Mouse (Mus musculus) CH12.LX (cell line): ENCODE results near the gene Hibadh. TPM values are rescaled to one million over a fixed set of nuclear protein-coding genes. Genes with fewer than 3 reads are reported as not detected.

Source experiments
- DNase-seq: peaks from one replicate; pipeline ENCODE4 v3.0.0-alpha.2; 2013; ENCODE audit errors: extremely low read depth
- H3K27ac ChIP-seq: 2 replicates; pipeline ENCODE4 v1.5.1; 2012; ENCODE audit warnings: low read depth, mild to moderate bottlenecking, control low read depth, moderate library complexity; ENCODE audit not compliant: insufficient read depth
- H3K27me3 ChIP-seq: replicated peaks from 2 replicates; pipeline ENCODE3; 2012; ENCODE audit warnings: inconsistent platforms
- H3K36me3 ChIP-seq, 2 experiments: replicated peaks in 1 of 2; 2 replicates each; pipeline versions ENCODE3 to v1.6.1; 2012; ENCODE audit warnings: inconsistent platforms in 1 of 2, low read length in 1 of 2, mild to moderate bottlenecking in 1 of 2, mixed read lengths in 1 of 2, moderate library complexity in 1 of 2; ENCODE audit not compliant: control insufficient read depth in 1 of 2, insufficient read depth in 1 of 2
- H3K4me1 ChIP-seq, 2 experiments: 2 replicates each; pipeline ENCODE4 v1.6.1; 2012; ENCODE audit warnings: inconsistent platforms in 1 of 2, moderate library complexity in 1 of 2; ENCODE audit not compliant: insufficient read depth in 2 of 2, control insufficient read depth in 1 of 2
- H3K4me2 ChIP-seq: 2 replicates; pipeline ENCODE4 v1.6.1; 2012; ENCODE audit warnings: low read depth, mild to moderate bottlenecking, control low read depth; ENCODE audit not compliant: poor library complexity, insufficient read depth, severe bottlenecking
- H3K4me3 ChIP-seq, 3 experiments: fragments of 150-350 bp in 1 of 3; sonication (generic) in 1 of 3; replicated peaks in 1 of 3; 2 replicates each; pipeline versions ENCODE3 to v1.5.1; 2011 to 2012; ENCODE audit warnings: low read depth in 2 of 3, low read length in 2 of 3, mild to moderate bottlenecking in 2 of 3, moderate library complexity in 2 of 3, control low read depth in 1 of 3, improper control_type of control experiment in 1 of 3, inconsistent platforms in 1 of 3, mixed read lengths in 1 of 3; ENCODE audit not compliant: poor library complexity in 1 of 3
- H3K79me2 ChIP-seq: replicated peaks from 2 replicates; pipeline ENCODE4 v1.6.1; 2012; ENCODE audit warnings: mild to moderate bottlenecking, moderate library complexity; ENCODE audit not compliant: control insufficient read depth, poor library complexity, insufficient read depth, severe bottlenecking; ENCODE audit errors: extremely low read depth
- H3K9ac ChIP-seq: 2 replicates; pipeline ENCODE4 v1.6.1; 2012; ENCODE audit warnings: low read depth, mild to moderate bottlenecking, control low read depth, moderate library complexity; ENCODE audit not compliant: insufficient read depth
- H3K9me3 ChIP-seq: replicated peaks from 2 replicates; pipeline ENCODE3; 2012; ENCODE audit warnings: low read length, inconsistent platforms, mixed read lengths
- BHLHE40 ChIP-seq: IDR thresholded peaks from 2 replicates; pipeline ENCODE4 v1.6.1; 2011; ENCODE audit warnings: mild to moderate bottlenecking, low read depth, low read length, improper control_type of control experiment
- CTCF ChIP-seq, 2 experiments: IDR thresholded peaks in 1 of 2; conservative IDR thresholded peaks in 1 of 2; 2 replicates each; pipeline ENCODE4 v1.5.1; 2011 to 2012; ENCODE audit warnings: low read depth in 2 of 2, low read length in 2 of 2, improper control_type of control experiment in 1 of 2, inconsistent platforms in 1 of 2, mild to moderate bottlenecking in 1 of 2, moderate library complexity in 1 of 2
- EP300 ChIP-seq: IDR thresholded peaks from 2 replicates; pipeline ENCODE4 v1.6.1; 2011; ENCODE audit warnings: low read length, improper control_type of control experiment
- JUN ChIP-seq: IDR thresholded peaks from 2 replicates; pipeline ENCODE4 v1.6.1; 2011; ENCODE audit warnings: low read depth, mild to moderate bottlenecking, low read length, improper control_type of control experiment, moderate library complexity; ENCODE audit not compliant: insufficient read depth
- MAFK ChIP-seq: IDR thresholded peaks from 2 replicates; pipeline ENCODE4 v1.6.1; 2011; ENCODE audit warnings: low read length, improper control_type of control experiment; ENCODE audit not compliant: insufficient replicate concordance
- MAZ ChIP-seq: IDR thresholded peaks from 2 replicates; pipeline ENCODE4 v1.6.1; 2012; ENCODE audit warnings: low read depth, mild to moderate bottlenecking, inconsistent platforms, low read length, improper control_type of control experiment, moderate library complexity
- MEF2A ChIP-seq: IDR thresholded peaks from 2 replicates; pipeline ENCODE4 v1.6.1; 2014; ENCODE audit warnings: low read depth, mild to moderate bottlenecking, inconsistent platforms, low read length, improper control_type of control experiment, borderline replicate concordance
- MXI1 ChIP-seq: IDR thresholded peaks from 2 replicates; pipeline ENCODE4 v1.6.1; 2011; ENCODE audit warnings: mild to moderate bottlenecking, low read depth, low read length, improper control_type of control experiment
- MYC ChIP-seq: IDR thresholded peaks from 2 replicates; pipeline ENCODE4 v1.6.1; 2011; ENCODE audit warnings: low read depth, mild to moderate bottlenecking, improper control_type of control experiment, low read length
- NELFE ChIP-seq: IDR thresholded peaks from 2 replicates; pipeline ENCODE4 v1.6.1; 2011; ENCODE audit warnings: low read depth, low read length, improper control_type of control experiment
- RAD21 ChIP-seq: IDR thresholded peaks from 2 replicates; pipeline ENCODE4 v1.6.1; 2011; ENCODE audit warnings: low read depth, mild to moderate bottlenecking, low read length, improper control_type of control experiment, moderate library complexity
- RCOR1 ChIP-seq: conservative IDR thresholded peaks from 2 replicates; pipeline ENCODE4 v1.6.1; 2012; ENCODE audit warnings: low read depth, mild to moderate bottlenecking, inconsistent platforms, low read length, improper control_type of control experiment
- SIN3A ChIP-seq: IDR thresholded peaks from 2 replicates; pipeline ENCODE4 v1.6.1; 2012; ENCODE audit warnings: low read length, improper control_type of control experiment, inconsistent platforms
- SMC3 ChIP-seq: IDR thresholded peaks from 2 replicates; pipeline ENCODE4 v1.6.1; 2011; ENCODE audit warnings: low read depth, low read length, improper control_type of control experiment
- TCF12 ChIP-seq: IDR thresholded peaks from 2 replicates; pipeline ENCODE4 v1.6.1; 2014; ENCODE audit warnings: low read depth, mild to moderate bottlenecking, inconsistent platforms, low read length, improper control_type of control experiment
- ZC3H11A ChIP-seq: IDR thresholded peaks from 2 replicates; pipeline ENCODE4 v1.6.1; 2012; ENCODE audit warnings: low read depth, mild to moderate bottlenecking, inconsistent platforms, low read length, improper control_type of control experiment
- dilution Hi-C: fragments of 300-500 bp; cut with MboI; formaldehyde crosslinking; loops from 2 replicates; pipeline ENCODE4 v1.14.3; 2020; ENCODE audit warnings: low sequenced_read_pairs; ENCODE audit not compliant: extremely low pct_unique_long_range_greater_than_20kb, extremely low pct_ligation_motif_present
- in situ Hi-C: fragments of 300-500 bp; cut with MboI; formaldehyde crosslinking; loops from 3 replicates; pipeline ENCODE4 v1.14.3; 2019; ENCODE audit warnings: low sequenced_read_pairs, low pct_ligation_motif_present, low pct_unique_long_range_greater_than_20kb, mixed read lengths
- polyA plus RNA-seq: library from polyadenylated mRNA; unstranded; fragments of >175 nt; gene quantifications from 2 replicates; pipeline ENCODE4 v1.2.1, GENCODE M21; 2012; ENCODE audit warnings: low read depth; ENCODE audit not compliant: insufficient read length
- total RNA-seq, 2 experiments: library from RNA; depleted of rRNA; stranded (reverse); fragments of 300-350 nt in 1 of 2; fragments of >200 nt in 1 of 2; gene quantifications; 2 replicates each; pipeline ENCODE4 v1.2.3; 2012 to 2014

Gene Hibadh
- total and polyA plus RNA-seq, 3 experiments: 38.6 to 60.4 (median 44.4) TPM

DNA sequence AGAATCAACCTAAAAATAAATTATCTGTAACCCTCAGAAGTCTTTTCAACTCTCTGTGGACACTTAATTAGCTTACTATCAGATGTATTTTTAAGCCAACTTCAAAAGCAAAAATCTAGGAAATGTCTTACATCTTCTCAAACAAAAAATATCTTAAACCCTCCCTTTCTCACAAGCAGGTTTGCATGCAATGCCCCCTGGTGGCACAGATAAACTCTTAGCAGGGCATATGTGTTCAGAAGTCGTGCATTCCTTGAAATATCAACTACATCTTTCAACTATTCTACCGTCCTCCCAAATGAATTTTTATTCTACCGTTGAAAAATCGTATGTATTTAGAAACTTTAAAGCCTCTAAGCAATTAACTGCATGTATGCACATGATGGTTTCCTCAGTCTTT, 39.1 kb downstream of the Hibadh start:
- Histone ChIP-seq H3K36me3 (peaks cover 0 to 9% of the 10 kb centered on the region in 2 experiments), H3K79me2 (no peaks in the 10 kb centered on the region), H3K27ac (no peak overlapping the region), H3K4me3 (no peak overlapping the region), H3K9ac (no peak overlapping the region), H3K9me3 (no peaks in the 10 kb centered on the region), H3K4me1 (peaks cover 6 to 22% of the 10 kb centered on the region in 2 experiments), H3K4me2 (no peak overlapping the region), H3K27me3 (no peaks in the 10 kb centered on the region)
- dilution Hi-C loops: no loop called here
- peak; percentile 54 for DNase-seq
- in situ Hi-C loops: no loop called here
- TF ChIP-seq ZC3H11A (peak; percentile 29; the same call in 1 of the 2 replicates), RAD21 (peak; percentile 66), CTCF (conservative IDR thresholded peaks at IDR 0.05 in 1 of 2, IDR thresholded peaks at IDR 0.05 in 1 of 2; ENCODE audit: low read depth in 2 of 2, low read length in 2 of 2) (peak; percentile 42 to 79; a peak in 3 of 4 replicates), MEF2A (no peak), SMC3 (peak; percentile 83), MAZ (no peak), JUN (no peak), NELFE (0 out of 2 replicates have a peak, but pooled peaks have one; percentile 35), BHLHE40 (no peak)

DNA sequence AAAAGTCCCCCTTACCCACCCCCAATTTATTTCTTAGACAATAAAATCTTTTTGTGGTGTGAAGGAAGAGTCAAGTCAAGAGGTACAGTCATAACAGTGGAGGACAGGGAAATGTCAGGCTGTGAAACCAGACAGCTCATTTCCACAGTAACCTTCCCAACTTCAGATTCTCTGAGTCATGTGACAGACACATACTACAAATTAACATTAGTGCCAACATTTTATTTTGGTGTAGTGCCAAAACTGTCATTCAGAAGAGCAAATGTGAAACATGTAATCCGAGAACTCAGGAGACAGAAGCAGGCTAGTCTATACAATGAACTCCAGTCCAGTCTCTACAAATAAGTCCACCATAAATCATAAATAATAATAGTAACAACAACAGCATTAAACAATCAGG, 45.4 kb downstream of the Hibadh start:
- in situ Hi-C loops: loop anchor here (25.0 kb wide), 1 partner anchor 307 kb away; no protein-coding TSS in a partner anchor
- dilution Hi-C loops: no loop called here
- no peak for TF ChIP-seq MYC
- no peak for TF ChIP-seq NELFE
- no peak for TF ChIP-seq ZC3H11A
- no peak for TF ChIP-seq SIN3A
- no peak for TF ChIP-seq MXI1
- no peak for TF ChIP-seq RCOR1
- TF ChIP-seq TCF12: no peak
- no peak for TF ChIP-seq MAFK
- TF ChIP-seq EP300: no peak
- TF ChIP-seq, all 38 proteins: peak for 0
- Histone ChIP-seq H3K4me1 (peaks cover 0 to 7% of the 10 kb centered on the region in 2 experiments; a peak in 1 of 4 replicates), H3K36me3 (peaks cover 0 to 9% of the 10 kb centered on the region in 2 experiments), H3K4me2 (no peak overlapping the region), H3K4me3 (no peak overlapping the region), H3K27ac (no peak overlapping the region), H3K9me3 (no peaks in the 10 kb centered on the region), H3K27me3 (no peaks in the 10 kb centered on the region), H3K9ac (no peak overlapping the region), H3K79me2 (no peaks in the 10 kb centered on the region)
- peak; percentile 17 for DNase-seq
